Mouse (Mus musculus) forelimb bud, embryonic 11.5 days (tissue): ENCODE results near the gene Gm28710.

ENCODE experiments used
- DNase-seq: peaks from one replicate; pipeline ENCODE4 v3.0.0-alpha.2; 2012; ENCODE audit warnings: low read depth, low spot score

Gene Gm28710

GRCm38 (mm10) chr5:16791243-16791860 lies at the start of gene Gm28710:
TSS of gene Gm28710 (plus strand) at chr5:16791810.
- DNase-seq: no peak

GRCm38 (mm10) chr5:16777176-16777575 lies 14.4 kb upstream of the Gm28710 start:
- no peak for DNase-seq

GRCm38 (mm10) chr5:16778610-16779172 lies 12.9 kb upstream of the Gm28710 start:
- DNase-seq: peak; percentile 79

GRCm38 (mm10) chr5:16785627-16786026 lies 6.0 kb upstream of the Gm28710 start:
- no peak for DNase-seq

GRCm38 (mm10) chr5:16794972-16795371 lies 3.4 kb downstream of the Gm28710 start:
- no peak for DNase-seq

GRCm38 (mm10) chr5:16802726-16803125 lies 11.1 kb downstream of the Gm28710 start:
- DNase-seq: no peak

GRCm38 (mm10) chr5:16838991-16839390 lies 47.4 kb downstream of the Gm28710 start:
- no peak for DNase-seq

GRCm38 (mm10) chr5:16869309-16869915 lies 77.8 kb downstream of the Gm28710 start:
- DNase-seq: peak; percentile 66

GRCm38 (mm10) chr5:16894161-16894560 lies 102.6 kb downstream of the Gm28710 start:
- no peak for DNase-seq

GRCm38 (mm10) chr5:16919791-16920190 lies 128.2 kb downstream of the Gm28710 start:
- DNase-seq: no peak

GRCm38 (mm10) chr5:16922473-16922872 lies 130.9 kb downstream of the Gm28710 start:
- DNase-seq: no peak
